ENCODE assay signal across 24 mouse cellular contexts in the genomic region with DNA sequence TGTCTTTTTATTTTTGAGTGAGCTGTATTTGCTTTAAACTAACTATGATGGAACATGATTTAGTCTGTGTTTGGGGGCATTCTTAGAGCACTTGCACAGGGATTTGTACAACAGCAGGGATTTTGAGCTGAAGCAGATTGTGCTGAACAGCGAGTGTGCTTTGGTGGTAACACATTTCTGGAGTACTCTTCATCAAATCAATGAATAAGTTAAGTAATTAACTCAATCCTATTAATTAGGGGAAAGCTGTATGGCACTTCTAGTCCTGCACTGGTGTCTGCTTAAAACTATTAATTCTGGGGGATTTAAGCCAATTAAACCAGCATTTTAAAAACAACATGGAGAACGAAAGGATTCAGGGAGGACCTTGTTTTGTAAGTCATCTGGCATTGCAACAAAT. TPM values are rescaled to one million over a fixed set of nuclear protein-coding genes. Genes with fewer than 3 reads are reported as not detected.
"Had no signal": no experiment of that assay in that cellular context is flagged by ENCODE, and none has a peak within 500 bp of the region (broad histone marks: within the 10 kb centered on the region; RNA-seq: fewer than 3 reads in every experiment).

No protein-coding gene starts in this region.

- DNase-seq: lung, adult 18-20 months; lung, embryonic 14.5 days; lung, postnatal 10 days; right cerebral cortex, postnatal 14 days; thymus, adult 2 months; thymus, postnatal 25 days; thymus, postnatal 4 days had no signal

- ATAC-seq: midbrain, embryonic 13.5 days; midbrain, embryonic 15.5 days had no signal

- H3K4me3 ChIP-seq: megakaryocyte, embryonic 14.5 days; midbrain, embryonic 13.5 days; midbrain, embryonic 15.5 days; neural tube, embryonic 12.5 days; stomach, embryonic 15.5 days had no signal

- H3K36me3 ChIP-seq: midbrain, embryonic 13.5 days; midbrain, embryonic 15.5 days; neural tube, embryonic 12.5 days; stomach, embryonic 15.5 days had no signal

- H3K9me3 ChIP-seq: megakaryocyte, embryonic 14.5 days; midbrain, embryonic 13.5 days; midbrain, embryonic 15.5 days; neural tube, embryonic 12.5 days; stomach, embryonic 15.5 days had no signal

- H3K4me1 ChIP-seq: midbrain, embryonic 13.5 days; midbrain, embryonic 15.5 days; neural tube, embryonic 12.5 days had no signal

- H3K9ac ChIP-seq: lung, embryonic 14.5 days; midbrain, embryonic 13.5 days; midbrain, embryonic 15.5 days; neural tube, embryonic 12.5 days; stomach, embryonic 15.5 days had no signal

- H3K4me2 ChIP-seq: lung, embryonic 14.5 days; midbrain, embryonic 11.5 days; midbrain, embryonic 13.5 days; midbrain, embryonic 15.5 days; neural tube, embryonic 12.5 days; stomach, embryonic 15.5 days had no signal

- H3K27ac ChIP-seq: macrophage; midbrain, embryonic 13.5 days; midbrain, embryonic 15.5 days; neural tube, embryonic 12.5 days; stomach, embryonic 15.5 days; stomach, postnatal 0 days had no signal

- H3K27me3 ChIP-seq: megakaryocyte, embryonic 14.5 days; midbrain, embryonic 13.5 days; midbrain, embryonic 15.5 days; neural tube, embryonic 12.5 days; stomach, embryonic 15.5 days had no signal

RNA-seq across cellular contexts. Expression of a gene that starts 4.6 kb away (rescaled TPM):
- total RNA-seq: megakaryocyte progenitor cell, adult 5-6 weeks; midbrain, postnatal 0 days; monocyte, adult 5-6 weeks; neutrophil, adult 5-6 weeks had no signal
- polyA plus RNA-seq: lung, embryonic 14.5 days; lung, embryonic 16.5 days; midbrain, embryonic 11.5 days; midbrain, embryonic 13.5 days; midbrain, embryonic 15.5 days; midbrain, postnatal 0 days; neural tube, embryonic 12.5 days; neural tube, embryonic 14.5 days; spleen, adult 2 months; stomach, embryonic 15.5 days; stomach, postnatal 0 days; testis, adult 2 months; thymus, adult 2 months; urinary bladder, adult 2 months had no signal

RNA-seq across cellular contexts. Expression of a gene that starts 40.1 kb away (rescaled TPM):
- total RNA-seq: megakaryocyte progenitor cell, adult 5-6 weeks; midbrain, postnatal 0 days; monocyte, adult 5-6 weeks; neutrophil, adult 5-6 weeks had no signal
- polyA plus RNA-seq: lung, embryonic 14.5 days; lung, embryonic 16.5 days; macrophage; midbrain, embryonic 11.5 days; midbrain, embryonic 13.5 days; midbrain, embryonic 15.5 days; midbrain, postnatal 0 days; neural tube, embryonic 12.5 days; neural tube, embryonic 14.5 days; spleen, adult 2 months; stomach, embryonic 15.5 days; stomach, postnatal 0 days; testis, adult 2 months; thymus, adult 2 months; urinary bladder, adult 2 months had no signal

RNA-seq across cellular contexts. Expression of a gene that starts 53.6 kb away (rescaled TPM):
- total RNA-seq: megakaryocyte progenitor cell, adult 5-6 weeks; midbrain, postnatal 0 days; monocyte, adult 5-6 weeks; neutrophil, adult 5-6 weeks had no signal
- polyA plus RNA-seq: lung, embryonic 14.5 days; lung, embryonic 16.5 days; macrophage; midbrain, embryonic 11.5 days; midbrain, embryonic 13.5 days; midbrain, embryonic 15.5 days; midbrain, postnatal 0 days; neural tube, embryonic 12.5 days; neural tube, embryonic 14.5 days; spleen, adult 2 months; stomach, embryonic 15.5 days; stomach, postnatal 0 days; testis, adult 2 months; thymus, adult 2 months; urinary bladder, adult 2 months had no signal
